Mouse (Mus musculus) mature B cell (primary cell): ENCODE results near the gene Urah.

Source experiments
- in situ Hi-C: fragments of 300-500 bp; cut with MboI; formaldehyde crosslinking; loops from 2 replicates; pipeline ENCODE4 v1.14.3; 2019

The Urah gene

GRCm38 (mm10) chr7:140834968-140835757, at the start of gene Urah:
Urah (plus strand) TSS chr7:140835018.
- in situ Hi-C loops = no loop called here

- in situ Hi-C loops = no loop called here
These were observed 47.3 kb upstream of the Urah start, which contains the start of gene Syce1 for GRCm38 (mm10) chr7:140787406-140788052. Syce1 (minus strand) TSS chr7:140787852.

- in situ Hi-C loops = no loop called here
These were observed 46.8 kb upstream of the Urah start for GRCm38 (mm10) chr7:140788053-140788435.

GRCm38 (mm10) chr7:140793541-140793940, 41.3 kb upstream of the Urah start:
- in situ Hi-C loops = no loop called here

- in situ Hi-C loops = no loop called here
These were observed 37.2 kb upstream of the Urah start for GRCm38 (mm10) chr7:140797619-140798018.

- in situ Hi-C loops = no loop called here
These were observed 36.6 kb upstream of the Urah start for GRCm38 (mm10) chr7:140798212-140798611.

- in situ Hi-C loops = no loop called here
These were observed 32.2 kb upstream of the Urah start for GRCm38 (mm10) chr7:140802629-140803028.

- in situ Hi-C loops = no loop called here
These were observed 29.1 kb upstream of the Urah start for GRCm38 (mm10) chr7:140805704-140806103.

- in situ Hi-C loops = no loop called here
These were observed 24.3 kb upstream of the Urah start for GRCm38 (mm10) chr7:140810496-140810895.

- in situ Hi-C loops = no loop called here
These were observed 23.1 kb upstream of the Urah start for GRCm38 (mm10) chr7:140811714-140812113.

- in situ Hi-C loops = no loop called here
These were observed 22.0 kb upstream of the Urah start for GRCm38 (mm10) chr7:140812850-140813249.

- in situ Hi-C loops = no loop called here
These were observed 14.6 kb upstream of the Urah start for GRCm38 (mm10) chr7:140820173-140820572.

- in situ Hi-C loops = no loop called here
These were observed 13.5 kb upstream of the Urah start for GRCm38 (mm10) chr7:140821305-140821652.

GRCm38 (mm10) chr7:140821653-140822329, 13.0 kb upstream of the Urah start, which contains the start of gene Zfp941:
Zfp941 (minus strand) TSS chr7:140822178.
- in situ Hi-C loops = no loop called here

GRCm38 (mm10) chr7:140822731-140823130, 12.1 kb upstream of the Urah start:
- in situ Hi-C loops = no loop called here

- in situ Hi-C loops = no loop called here
These were observed 6.5 kb upstream of the Urah start for GRCm38 (mm10) chr7:140828171-140828881.

- in situ Hi-C loops = no loop called here
These were observed 3.4 kb upstream of the Urah start for GRCm38 (mm10) chr7:140831447-140831846.

- in situ Hi-C loops = no loop called here
These were observed 1.5 kb upstream of the Urah start for GRCm38 (mm10) chr7:140833341-140833740.

- in situ Hi-C loops = no loop called here
These were observed 905 bp downstream of the Urah start for GRCm38 (mm10) chr7:140835758-140836087.

GRCm38 (mm10) chr7:140836243-140837115, 1.7 kb downstream of the Urah start:
- in situ Hi-C loops = no loop called here

GRCm38 (mm10) chr7:140839556-140839955, 4.7 kb downstream of the Urah start:
- in situ Hi-C loops = no loop called here
